Mouse (Mus musculus) liver, adult 2 months (tissue): Measurements from ENCODE around the gene Pgs1.

ENCODE experiments used
- CTCF ChIP-seq: fragments of 200-500 bp; IDR thresholded peaks from 2 replicates; pipeline ENCODE4 v1.5.1; 2011; ENCODE audit warnings: low read depth, low read length, control low read depth
- POLR2A ChIP-seq: fragments of 200-500 bp; IDR thresholded peaks from 2 replicates; pipeline ENCODE4 v1.6.1; 2011; ENCODE audit warnings: low read length, control low read depth; ENCODE audit not compliant: insufficient read depth; ENCODE audit errors: extremely low read depth

GRCm38 (mm10) chr11:117965052-117965451, 21.0 kb upstream of the Pgs1 start:
- TF ChIP-seq POLR2A (no peak), CTCF (no peak)
